Mouse (Mus musculus) G1E-ER4 (cell line): ENCODE measurements around the gene Olfr332. TPM values are rescaled to one million over a fixed set of nuclear protein-coding genes. Genes with fewer than 3 reads are reported as not detected.
"Not testable (repeated sequence)": the region's sequence is repeated elsewhere in the genome, so short reads cannot be mapped to it uniquely, and the experiment has no call there.

ENCODE experiments used
- GATA1 ChIP-seq: IDR thresholded peaks from one replicate; pipeline ENCODE4 v1.8.0; 2012; ENCODE audit warnings: low read length, inconsistent platforms
- polyA plus RNA-seq: library from polyadenylated mRNA; stranded (reverse); fragments of >175 nt; gene quantifications from 2 replicates; pipeline ENCODE4 v1.2.3, GENCODE M21; 2012

Olfr332 gene
- polyA plus RNA-seq = not detected in 2 replicates

DNA sequence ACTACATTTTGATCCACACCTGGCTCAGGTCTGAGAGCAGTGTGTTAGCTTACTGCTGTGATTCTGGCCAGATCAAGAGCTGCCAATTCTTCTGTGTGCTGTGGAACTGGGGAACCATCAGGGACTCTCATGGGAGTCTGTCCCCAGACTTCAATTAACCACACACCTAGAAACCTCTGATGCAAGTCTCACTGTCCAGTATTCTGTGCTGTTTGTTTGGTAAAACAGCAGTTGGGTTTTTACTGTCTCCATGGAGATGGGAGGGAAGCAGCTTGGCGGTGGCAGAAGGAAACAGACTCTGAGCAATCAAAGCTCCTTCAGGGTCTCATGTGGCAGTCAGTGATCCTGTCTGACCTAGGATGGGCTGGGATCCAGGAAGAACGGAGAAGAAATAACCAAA is at the start of gene Olfr332:
Olfr332 (minus strand) TSS at position 101 of the 400 bp plus-strand sequence.
- no peak for TF ChIP-seq GATA1

- not testable (repeated sequence) for TF ChIP-seq GATA1
These were observed 42.4 kb upstream of the Olfr332 start, which contains the start of gene Olfr330 for GRCm38 (mm10) chr11:58534736-58535135. TSS of gene Olfr330 (minus strand) at chr11:58534836.

GRCm38 (mm10) chr11:58502472-58502871 is 10.1 kb upstream of the Olfr332 start, which contains the start of gene Olfr331:
TSS of gene Olfr331 (minus strand) at chr11:58502572.
- TF ChIP-seq GATA1 = not testable (repeated sequence)

- no peak for TF ChIP-seq GATA1
These were observed 6.9 kb upstream of the Olfr332 start for GRCm38 (mm10) chr11:58499290-58499689.

- TF ChIP-seq GATA1 = no peak
These were observed 6.4 kb upstream of the Olfr332 start for GRCm38 (mm10) chr11:58498761-58499160.

- TF ChIP-seq GATA1 = no peak
These were observed 30.2 kb downstream of the Olfr332 start, which contains the start of gene Olfr30 for GRCm38 (mm10) chr11:58462170-58462569. TSS of gene Olfr30 (minus strand) at chr11:58462270.

- TF ChIP-seq GATA1 = no peak
These were observed 38.8 kb downstream of the Olfr332 start for GRCm38 (mm10) chr11:58453592-58453991.

DNA sequence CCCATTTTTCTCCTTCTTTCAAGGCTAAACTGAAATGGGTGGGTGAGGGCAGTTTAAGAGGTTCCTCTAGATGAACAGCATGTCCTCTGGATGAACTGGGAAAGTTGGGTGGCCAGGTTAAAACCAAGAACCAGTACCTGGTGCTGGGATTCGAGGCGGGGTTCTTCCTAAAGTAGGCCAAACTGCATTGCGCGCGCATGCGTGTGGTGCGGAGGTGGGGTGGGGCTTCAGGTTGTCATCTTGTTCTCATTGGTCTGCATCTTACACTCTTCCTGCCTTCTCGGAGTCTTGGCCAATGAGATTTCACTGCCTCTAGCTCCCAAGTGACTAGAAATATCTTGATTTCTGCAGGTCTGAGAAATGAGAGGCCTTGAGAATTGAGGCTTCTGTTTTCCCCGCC is 39.6 kb downstream of the Olfr332 start, which contains the start of gene Lypd9:
Lypd9 (minus strand) TSS at position 165 of the 400 bp plus-strand sequence.
- TF ChIP-seq GATA1 = no peak

Other genes starting within 250 kb of the Olfr332 start
- gene 4930438A08Rik, start 217.8 kb downstream of the Olfr332 start, polyA plus RNA-seq = not detected in 2 replicates
- gene Zfp692, start 185.5 kb downstream of the Olfr332 start, polyA plus RNA-seq = 17.2 and 21.2 TPM in 2 replicates
- gene Zfp672, start 162.2 kb downstream of the Olfr332 start, polyA plus RNA-seq = 10.1 and 10.8 TPM in 2 replicates
- 29.4 and 33.7 TPM in 2 replicates for gene Sh3bp5l, start 161.8 kb downstream of the Olfr332 start, polyA plus RNA-seq
- not detected in 2 replicates for gene Lypd8, start 113.5 kb downstream of the Olfr332 start, polyA plus RNA-seq
- gene 1810065E05Rik, start 71.4 kb downstream of the Olfr332 start, polyA plus RNA-seq = not detected in 2 replicates
- not detected in 2 replicates for gene Gm12253, start 60.0 kb downstream of the Olfr332 start, polyA plus RNA-seq
- gene Lypd9, start 39.6 kb downstream of the Olfr332 start, polyA plus RNA-seq = not detected in 2 replicates
- not detected in 2 replicates for gene Olfr30, start 30.3 kb downstream of the Olfr332 start, polyA plus RNA-seq
- not detected in 2 replicates for gene Olfr331, start 10.0 kb upstream of the Olfr332 start, polyA plus RNA-seq
- gene Olfr330, start 42.3 kb upstream of the Olfr332 start, polyA plus RNA-seq = not detected in 2 replicates
- gene Olfr329-ps, start 53.9 kb upstream of the Olfr332 start, polyA plus RNA-seq = not detected in 2 replicates
- not detected in 2 replicates for gene Olfr328, start 63.1 kb upstream of the Olfr332 start, polyA plus RNA-seq
- gene Olfr224, start 78.0 kb upstream of the Olfr332 start, polyA plus RNA-seq = not detected in 2 replicates
- not detected in 2 replicates for gene Olfr325, start 85.2 kb upstream of the Olfr332 start, polyA plus RNA-seq
- not detected in 2 replicates for gene Olfr324, start 102.6 kb upstream of the Olfr332 start, polyA plus RNA-seq
- not detected in 2 replicates for gene 2210407C18Rik, start 123.5 kb upstream of the Olfr332 start, polyA plus RNA-seq
- gene Olfr323, start 137.9 kb upstream of the Olfr332 start, polyA plus RNA-seq = not detected in 2 replicates
- gene Trim58, start 147.9 kb upstream of the Olfr332 start, polyA plus RNA-seq = not detected in 2 replicates
- not detected in 2 replicates for gene Olfr322, start 166.2 kb upstream of the Olfr332 start, polyA plus RNA-seq
- gene Olfr320, start 188.5 kb upstream of the Olfr332 start, polyA plus RNA-seq = not detected in 2 replicates
- gene Olfr319, start 206.6 kb upstream of the Olfr332 start, polyA plus RNA-seq = not detected in 2 replicates
- gene Olfr318, start 231.5 kb upstream of the Olfr332 start, polyA plus RNA-seq = not detected in 2 replicates
- gene Olfr317, start 246.7 kb upstream of the Olfr332 start, polyA plus RNA-seq = not detected in 2 replicates